Mouse (Mus musculus) lung, adult 2 months (tissue): Measurements from ENCODE around the gene Acsl6.

Experiments used
- CTCF ChIP-seq: fragments of 200-500 bp; IDR thresholded peaks from 2 replicates; pipeline ENCODE4 v1.5.1; 2011; ENCODE audit warnings: mild to moderate bottlenecking, low read length, control low read depth; ENCODE audit not compliant: insufficient read depth
- POLR2A ChIP-seq: fragments of 200-500 bp; IDR thresholded peaks from 2 replicates; pipeline ENCODE4 v1.6.1; 2011; ENCODE audit warnings: low read depth, mild to moderate bottlenecking, control low read depth, low read length, borderline replicate concordance; ENCODE audit errors: extremely low read depth

GRCm38 (mm10) chr11:54292163-54292562 is 11.4 kb upstream of the Acsl6 start:
- TF ChIP-seq CTCF: no peak
- TF ChIP-seq POLR2A: no peak
